Mouse (Mus musculus) retina, embryonic 14.5 days (tissue): ENCODE results near the gene Filip1.

Experiments
- DNase-seq: peaks from one replicate; pipeline ENCODE4 v3.0.0-alpha.2; 2015; ENCODE audit warnings: low spot score

Filip1 gene

DNA sequence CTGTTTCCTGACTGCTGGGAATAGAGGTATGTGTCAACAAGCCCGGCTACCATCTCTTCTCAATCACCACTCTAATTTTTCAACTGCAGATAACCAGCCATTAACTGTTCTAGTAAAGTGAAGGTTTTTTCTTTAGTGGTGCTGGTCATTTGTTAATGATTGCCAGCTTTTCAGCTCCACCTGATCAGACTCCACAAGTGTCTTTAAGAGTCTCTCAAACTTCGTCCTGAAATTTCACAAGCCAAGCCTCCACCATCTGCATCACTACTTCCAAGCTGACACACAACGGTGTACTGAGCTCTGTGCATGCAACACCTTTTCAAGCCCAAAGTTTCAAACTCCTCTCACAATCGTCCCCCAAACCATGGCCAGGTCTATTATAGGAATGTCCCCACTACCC lies 247.3 kb downstream of the Filip1 start:
- no peak for DNase-seq
